Mouse (Mus musculus) spleen, adult 2 months (tissue): Measurements from ENCODE around the gene Rasgef1c.

Experiments used
- CTCF ChIP-seq: fragments of 200-500 bp; IDR thresholded peaks from 2 replicates; pipeline ENCODE4 v1.5.1; 2011; ENCODE audit warnings: mild to moderate bottlenecking, inconsistent platforms; ENCODE audit not compliant: insufficient read depth, insufficient read length, insufficient replicate concordance; ENCODE audit errors: extremely low read depth
- POLR2A ChIP-seq: fragments of 200-500 bp; IDR thresholded peaks from 2 replicates; pipeline ENCODE4 v1.6.1; 2011; ENCODE audit warnings: low read depth, low read length, inconsistent platforms

GRCm38 (mm10) chr11:49986277-49987036 lies 84.8 kb downstream of the Rasgef1c start:
- TF ChIP-seq CTCF (peak; percentile 73; the same call in 1 of the 2 replicates), POLR2A (no peak)
